Mouse (Mus musculus) stomach, postnatal 0 days (tissue): ENCODE results near the gene Dmrt1.

Experiments
- CTCF ChIP-seq: IDR thresholded peaks from 2 replicates; pipeline ENCODE4 v1.5.1; 2016; ENCODE audit warnings: antibody characterized with exemption, low read depth, mild to moderate bottlenecking, moderate library complexity
- EP300 ChIP-seq: optimal IDR thresholded peaks from 2 replicates; pipeline ENCODE3; 2016; ENCODE audit warnings: antibody characterized with exemption

GRCm38 (mm10) chr19:25615889-25616288 is 110.5 kb downstream of the Dmrt1 start:
- TF ChIP-seq CTCF (no peak), EP300 (no peak)
